Mouse (Mus musculus) gastrocnemius, postnatal 14 days (tissue): Measurements from ENCODE around the gene Ndrg2. TPM values are rescaled to one million over a fixed set of nuclear protein-coding genes. Genes with fewer than 3 reads are reported as not detected.

ENCODE experiments used
- DNase-seq: peaks from one replicate; pipeline ENCODE4 v3.0.0; 2021; ENCODE audit warnings: mixed read lengths
- intact Hi-C: fragments of 180-260 bp; cut with DNase I; formaldehyde crosslinking; loops from one replicate; pipeline ENCODE4 v1.15.1; 2025; ENCODE audit warnings: low total_unique reads
- total RNA-seq, 2 experiments: library from RNA; stranded (reverse); gene quantifications; 2 replicates each; pipeline ENCODE4 v1.2.3; 2021

Gene Ndrg2
- total RNA-seq, 2 experiments from 2014 or later = 964 to 1,110 TPM

- DNase-seq = no peak
- intact Hi-C loops = no loop called here
Measured at GRCm38 (mm10) chr14:51918125-51918524, 4.2 kb upstream of the Ndrg2 start, which contains the start of gene Tppp2. Gene Tppp2 (plus strand): TSS chr14:51918425.

- intact Hi-C loops = no loop called here
- no peak for DNase-seq
Measured at GRCm38 (mm10) chr14:51916539-51916938, 2.6 kb upstream of the Ndrg2 start.

GRCm38 (mm10) chr14:51915030-51915429 is 1.1 kb upstream of the Ndrg2 start:
- DNase-seq = no peak
- intact Hi-C loops = no loop called here

DNA sequence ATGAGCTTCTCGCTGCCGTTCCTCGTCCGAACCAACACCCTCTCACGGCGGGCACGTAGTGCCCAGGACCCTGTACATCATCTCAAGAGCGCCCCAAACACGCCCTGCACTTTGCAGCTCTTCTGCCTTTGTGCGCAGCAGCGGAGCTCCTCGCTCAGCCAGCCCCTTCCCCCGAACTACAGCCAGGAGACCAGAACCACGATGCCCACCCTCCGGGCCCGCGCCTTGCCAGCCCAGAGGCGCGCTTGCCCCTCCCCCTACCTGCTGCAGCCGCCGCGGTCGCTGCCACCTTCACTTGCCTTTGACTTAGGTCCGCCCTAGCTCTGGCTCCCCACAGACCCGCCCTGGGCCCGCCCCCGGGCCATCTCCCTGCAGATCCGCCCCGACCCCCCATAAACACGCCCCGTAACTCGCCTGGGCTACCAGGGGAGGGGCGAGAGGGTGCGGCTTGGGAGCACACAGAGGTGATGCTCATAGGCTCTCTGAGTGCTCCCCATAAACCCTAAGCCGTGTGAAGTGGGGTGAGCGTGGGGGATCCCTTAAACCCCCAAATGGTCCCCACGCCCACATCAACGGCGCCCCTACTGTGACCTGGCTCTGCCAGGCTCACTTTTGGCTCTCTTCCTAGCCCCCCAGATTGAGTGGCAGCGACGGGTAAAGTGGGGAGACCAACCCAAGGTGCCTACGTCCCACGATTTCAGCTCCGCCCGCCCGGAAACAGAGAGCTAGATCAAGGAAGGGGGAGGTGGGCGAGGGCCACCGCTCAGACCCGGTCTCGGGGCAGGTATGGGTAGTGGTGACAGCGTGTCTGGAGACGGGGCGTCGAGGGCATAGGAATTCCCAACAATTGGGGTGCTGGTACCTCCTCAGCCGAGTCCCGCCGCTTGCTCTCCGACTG is 647 bp downstream of the Ndrg2 start:
- DNase-seq = peak; percentile 93
- intact Hi-C loops = no loop called here

DNA sequence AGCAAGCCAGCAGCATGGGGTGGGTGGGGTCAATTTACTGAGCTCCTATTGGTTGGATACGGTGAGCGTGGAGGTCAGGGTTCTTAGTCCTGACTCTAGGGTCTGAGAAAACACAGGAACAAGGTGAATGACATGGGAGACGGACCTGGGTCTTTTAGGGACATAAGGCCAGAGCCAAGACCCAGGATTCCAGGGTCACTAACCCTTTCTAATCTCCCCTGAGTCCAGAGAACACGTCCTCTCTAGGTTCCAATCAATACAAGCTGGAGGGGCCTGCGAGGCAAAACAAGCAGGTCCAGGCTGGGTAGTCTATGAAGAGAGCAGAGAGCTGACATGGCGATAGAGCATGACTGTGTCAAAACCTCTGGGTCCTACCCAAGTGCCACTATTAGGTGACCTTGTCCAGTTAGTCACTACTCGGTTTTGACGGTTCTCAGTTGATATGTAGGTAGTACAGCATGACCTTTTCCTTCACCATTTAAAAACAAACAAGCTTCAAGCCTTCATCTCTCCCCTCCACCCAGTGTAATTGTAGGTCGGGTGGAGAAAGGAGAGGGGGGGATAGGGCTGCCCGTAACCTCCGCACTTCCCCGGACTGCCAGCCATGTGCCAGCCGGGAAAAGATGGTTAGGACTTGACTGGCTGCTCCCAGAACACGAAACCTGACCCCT is 1.4 kb downstream of the Ndrg2 start:
- peak; percentile 43 for DNase-seq
- intact Hi-C loops = no loop called here

DNA sequence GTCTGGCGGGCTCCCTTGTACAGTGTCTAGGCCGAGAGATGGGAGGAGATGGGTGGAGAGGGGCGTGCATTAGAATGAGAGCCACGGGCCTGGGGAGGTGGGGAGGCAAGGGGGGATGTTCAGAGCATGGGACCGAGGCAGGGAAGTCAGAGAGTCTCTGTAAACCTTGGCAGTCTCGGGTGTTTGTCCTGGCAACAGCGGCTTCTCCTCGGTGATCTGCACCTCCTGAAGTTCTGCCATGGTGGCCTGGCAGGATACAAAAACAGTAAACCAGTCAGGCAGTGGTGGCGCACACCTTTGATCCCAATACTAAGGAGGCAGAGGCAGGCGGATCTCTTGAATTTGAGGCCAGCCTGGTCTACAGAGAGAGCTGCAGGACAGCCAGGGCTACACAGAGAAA is 2.7 kb downstream of the Ndrg2 start:
- DNase-seq = no peak
- intact Hi-C loops = no loop called here

DNA sequence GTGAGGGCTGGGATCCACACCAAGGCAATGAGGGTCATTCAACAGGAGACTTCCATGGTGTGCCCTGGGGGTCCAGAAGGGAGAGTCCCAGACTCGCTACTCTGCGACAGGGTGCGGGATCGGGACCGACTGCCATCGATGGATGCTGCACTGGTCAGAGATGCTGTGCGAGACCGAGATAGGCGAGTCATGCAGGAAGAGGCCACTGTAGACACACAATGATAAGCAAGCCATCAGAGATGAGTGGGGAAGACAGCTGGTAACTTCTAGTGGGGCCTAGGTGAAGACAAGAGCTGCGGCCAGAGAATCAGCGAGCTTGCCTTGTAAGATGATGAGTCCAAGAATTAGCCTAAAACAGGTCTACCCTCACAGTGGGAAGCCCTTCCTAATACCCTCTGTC is 7.9 kb downstream of the Ndrg2 start:
- DNase-seq = no peak

DNA sequence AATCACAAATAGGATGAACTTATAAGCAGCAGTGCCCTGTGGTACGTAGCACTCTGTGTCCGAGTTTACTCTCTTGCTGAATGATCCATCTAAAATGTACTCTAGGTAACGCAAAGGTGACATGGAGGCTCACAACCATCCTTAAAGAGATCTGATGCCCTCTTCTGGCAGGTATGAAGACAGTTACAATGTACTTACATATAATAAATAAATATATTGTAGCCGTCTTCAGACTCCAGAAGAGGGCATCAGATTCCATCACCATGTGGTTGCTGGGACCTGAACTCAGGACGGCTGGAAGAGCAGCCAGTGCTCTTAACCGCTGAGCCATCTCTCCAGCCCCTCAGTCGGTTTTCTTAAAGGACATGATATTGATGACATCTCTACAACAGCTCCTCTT is 9.3 kb downstream of the Ndrg2 start:
- intact Hi-C loops = loop anchor here (5.0 kb wide), 1 partner anchor 103 kb away; no protein-coding TSS in a partner anchor
- no peak for DNase-seq

More for the DNA sequence above, 7.9 kb downstream of the Ndrg2 start:
- intact Hi-C loops = no loop called here

GRCm38 (mm10) chr14:51903782-51904181 is 10.2 kb downstream of the Ndrg2 start:
- intact Hi-C loops = loop anchor here (5.0 kb wide), 1 partner anchor 104 kb away; no protein-coding TSS in a partner anchor

DNA sequence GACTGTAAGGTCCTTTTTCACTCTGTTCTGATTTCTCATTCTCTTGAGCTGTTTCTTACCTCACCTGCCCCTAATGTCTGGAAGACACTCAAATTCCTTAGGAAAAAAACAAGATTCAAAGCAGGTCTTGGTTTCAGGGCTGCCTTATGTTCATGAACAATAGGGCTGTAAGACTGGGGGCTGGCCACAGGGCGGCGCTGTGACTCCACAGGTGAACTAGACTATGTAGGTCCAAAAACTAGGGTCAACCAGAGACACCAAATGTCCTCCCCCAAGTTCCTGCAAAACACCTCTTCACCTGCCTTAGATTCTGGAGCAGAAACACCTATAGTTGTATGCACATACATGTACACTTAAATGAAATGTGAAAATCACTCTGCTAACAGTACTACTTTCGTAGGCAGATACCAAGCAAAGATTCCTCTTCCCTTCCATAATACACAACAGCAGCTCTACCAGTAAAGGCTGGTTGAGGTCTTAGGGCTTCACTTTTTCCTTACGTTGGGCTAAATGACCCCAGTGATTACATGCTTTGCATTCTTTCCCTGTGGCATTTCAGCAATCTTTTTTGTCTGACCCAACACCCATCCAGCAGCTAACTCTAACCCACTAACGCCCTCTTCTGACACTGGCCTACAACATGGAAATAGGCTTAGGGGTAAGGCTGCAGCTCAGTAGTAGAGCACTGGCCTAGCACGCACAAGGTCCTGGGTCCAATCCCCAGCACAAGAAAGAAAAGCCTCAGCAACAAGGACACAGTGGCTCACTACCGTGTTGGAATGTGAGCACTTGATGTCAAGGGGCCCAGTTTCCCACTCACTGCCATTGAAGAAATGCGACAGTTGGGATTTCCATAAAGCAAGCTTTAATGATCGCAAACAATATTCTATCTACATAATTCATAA is 10.9 kb downstream of the Ndrg2 start:
- intact Hi-C loops = loop anchor here (5.0 kb wide), 1 partner anchor 104 kb away; no protein-coding TSS in a partner anchor
- peak; percentile 84 for DNase-seq

More at GRCm38 (mm10) chr14:51903782-51904181, 10.2 kb downstream of the Ndrg2 start:
- DNase-seq = no peak

DNA sequence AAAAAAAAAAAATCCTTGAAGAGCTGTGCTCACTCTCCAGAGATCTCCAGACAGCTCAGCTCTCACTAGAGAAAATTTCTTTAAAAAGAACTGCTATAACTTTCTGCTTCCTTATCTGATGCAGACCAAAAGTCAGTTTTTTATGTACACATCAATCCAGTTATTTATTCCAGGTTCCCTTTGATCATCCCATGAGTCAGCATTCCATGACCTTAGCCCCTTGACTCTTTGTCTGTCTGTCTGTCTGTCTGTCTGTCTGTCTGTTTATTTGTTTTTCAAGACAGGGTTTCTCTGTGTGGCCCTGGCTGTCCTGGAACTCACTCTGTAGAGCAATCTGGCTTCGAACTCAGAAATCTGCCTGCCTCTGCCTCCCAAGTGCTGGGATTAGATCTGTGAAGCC is 14.6 kb downstream of the Ndrg2 start:
- intact Hi-C loops = loop anchor here (5.0 to 10.0 kb wide), 2 partner anchors 33 to 195 kb away; no protein-coding TSS in a partner anchor
- no peak for DNase-seq

DNA sequence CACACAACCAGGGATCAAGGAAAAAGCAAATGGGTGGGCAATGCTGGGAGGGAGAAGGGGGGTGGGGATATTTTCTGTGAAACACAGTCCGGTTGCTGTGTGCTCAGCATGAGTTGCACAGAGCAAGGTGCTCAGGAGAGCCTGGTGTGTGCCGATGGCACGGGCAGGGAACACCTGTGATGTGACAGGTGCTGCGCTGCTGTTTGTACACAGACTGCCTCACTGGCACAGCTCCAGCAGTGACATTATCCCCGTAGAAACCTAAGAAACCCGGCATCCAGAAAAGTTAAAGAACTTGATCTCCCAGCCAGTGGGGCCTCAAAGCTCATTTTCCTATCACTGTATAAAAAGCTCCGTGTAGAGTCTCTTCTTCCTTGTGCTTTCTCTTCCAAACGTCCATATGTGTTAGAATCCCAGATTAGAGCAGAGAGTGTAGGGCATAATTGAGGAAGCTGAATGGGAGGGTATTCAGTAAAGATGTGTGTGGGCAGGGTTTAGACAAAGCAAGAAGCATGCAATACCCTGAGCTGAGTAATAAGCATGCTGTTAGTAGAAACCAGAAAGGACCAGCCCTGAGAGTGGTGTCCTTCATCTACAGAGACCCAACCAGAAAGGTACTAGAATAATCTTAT is 17.3 kb downstream of the Ndrg2 start:
- intact Hi-C loops = loop anchor here (5.0 to 10.0 kb wide), 2 partner anchors 36 to 198 kb away; no protein-coding TSS in a partner anchor
- no peak for DNase-seq

- intact Hi-C loops = loop anchor here (5.0 to 10.0 kb wide), 2 partner anchors 36 to 199 kb away; no protein-coding TSS in a partner anchor
- no peak for DNase-seq
Measured at GRCm38 (mm10) chr14:51896019-51896418, 17.9 kb downstream of the Ndrg2 start.

DNA sequence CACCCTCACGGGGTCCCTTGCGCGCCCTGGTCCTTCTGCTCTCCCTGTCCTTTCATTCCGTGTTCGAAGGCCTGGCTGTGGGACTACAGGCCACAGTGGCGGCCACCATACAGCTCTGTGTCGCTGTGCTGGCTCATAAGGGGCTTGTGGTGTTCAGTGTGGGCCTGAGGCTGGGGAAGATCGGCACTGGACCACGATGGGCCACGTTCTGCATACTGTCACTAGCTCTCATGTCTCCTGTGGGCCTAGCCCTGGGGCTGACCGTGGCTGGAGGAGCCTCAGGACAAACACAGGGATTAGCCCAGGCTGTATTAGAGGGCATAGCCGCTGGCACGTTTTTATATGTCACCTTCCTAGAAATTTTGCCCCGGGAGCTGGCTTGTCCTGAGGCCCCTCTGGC is 18.9 kb downstream of the Ndrg2 start:
- intact Hi-C loops = loop anchor here (5.0 to 10.0 kb wide), 2 partner anchors 37 to 200 kb away; no protein-coding TSS in a partner anchor
- DNase-seq = no peak

GRCm38 (mm10) chr14:51893809-51894208 is 20.1 kb downstream of the Ndrg2 start:
- DNase-seq = no peak
- intact Hi-C loops = loop anchor here (5.0 to 10.0 kb wide), 2 partner anchors 103 to 201 kb away; no protein-coding TSS in a partner anchor

DNA sequence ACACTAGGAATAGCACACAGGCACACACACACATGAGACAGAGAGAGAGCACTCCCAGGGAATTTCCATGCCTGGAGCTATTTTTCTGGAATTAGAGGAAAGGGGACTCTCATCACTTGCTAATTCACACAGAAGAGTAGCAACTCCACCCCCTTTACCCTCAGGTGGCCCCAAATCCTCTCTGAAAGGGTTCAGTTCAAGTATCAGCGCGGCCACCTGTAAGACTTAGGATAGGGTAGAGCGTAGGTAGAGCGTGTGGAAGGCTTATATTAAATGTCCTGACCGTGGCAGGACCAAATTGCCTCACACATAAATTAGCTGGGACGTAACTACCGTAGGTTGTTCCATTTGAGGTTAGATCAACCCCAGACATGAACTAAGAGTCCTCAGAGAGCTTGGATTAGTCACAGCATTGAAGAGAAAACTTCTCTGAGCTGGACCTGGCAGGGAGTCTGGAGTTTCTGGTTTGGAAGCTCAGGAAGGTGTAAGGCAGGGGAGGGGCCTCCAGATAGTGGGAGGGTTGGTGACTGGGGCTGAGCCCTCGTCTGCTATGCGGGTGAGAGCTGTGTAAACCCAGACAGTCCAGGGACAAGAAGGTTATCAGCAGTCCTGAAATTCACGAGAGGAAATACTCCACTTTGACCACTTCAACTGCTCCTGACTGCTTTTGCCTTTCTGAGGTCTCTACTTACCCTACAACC is 20.7 kb downstream of the Ndrg2 start:
- intact Hi-C loops = loop anchor here (5.0 to 10.0 kb wide), 2 partner anchors 104 to 202 kb away; no protein-coding TSS in a partner anchor
- DNase-seq = no peak

DNA sequence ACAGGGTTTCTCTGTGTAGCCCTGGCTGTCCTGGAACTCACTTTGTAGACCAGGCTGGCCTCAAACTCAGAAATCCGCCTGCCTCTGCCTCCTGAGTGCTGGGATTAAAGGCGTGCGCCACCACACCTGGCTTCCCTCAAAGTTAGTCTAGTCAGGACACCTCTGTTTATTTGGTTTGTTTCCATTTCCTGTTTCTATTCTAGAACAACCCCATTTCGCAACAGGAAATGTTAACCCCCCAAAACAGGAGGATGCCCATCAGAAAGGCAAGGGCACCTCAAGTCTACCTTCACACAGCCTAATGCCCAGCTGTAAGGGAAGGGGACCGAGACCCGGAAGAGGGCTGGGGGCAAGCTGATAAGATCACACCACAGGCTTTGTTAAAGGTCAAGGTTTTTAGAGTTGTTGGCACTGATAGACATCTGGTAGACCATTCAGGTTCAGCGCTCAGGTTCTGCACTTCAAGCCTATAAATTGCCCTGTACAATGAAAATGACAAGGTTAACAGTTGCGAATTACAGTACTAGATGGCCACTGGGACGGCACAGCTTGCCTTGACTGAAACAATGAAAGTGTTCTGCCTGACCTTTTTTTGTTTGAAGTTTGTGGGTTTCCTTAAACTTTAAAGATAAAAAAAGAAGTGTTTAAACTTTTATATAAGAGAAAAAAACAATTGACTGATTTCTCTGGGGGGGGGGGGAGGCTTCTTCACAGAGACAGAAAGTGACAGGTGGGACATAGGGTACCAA is 21.6 kb downstream of the Ndrg2 start, which contains the start of gene Slc39a2:
TSS of gene Slc39a2 (plus strand) at position 699 of the 749 bp plus-strand sequence.
- no peak for DNase-seq
- intact Hi-C loops = loop anchor here (5.0 to 10.0 kb wide), 2 partner anchors 105 to 202 kb away; no protein-coding TSS in a partner anchor
